Mouse (Mus musculus) thymus, adult 2 months (tissue): Measurements from ENCODE around the gene Gm20388.

Experiments used
- CTCF ChIP-seq: fragments of 200-500 bp; IDR thresholded peaks from 2 replicates; pipeline ENCODE4 v1.5.1; 2012; ENCODE audit warnings: mild to moderate bottlenecking, control low read depth, low read length, moderate library complexity, borderline replicate concordance; ENCODE audit not compliant: control insufficient read depth, poor library complexity, insufficient read depth; ENCODE audit errors: extremely low read depth
- POLR2A ChIP-seq: fragments of 200-500 bp; IDR thresholded peaks from 2 replicates; pipeline ENCODE4 v1.6.1; 2012; ENCODE audit warnings: mild to moderate bottlenecking, low read length, control low read depth, moderate library complexity; ENCODE audit not compliant: control insufficient read depth, poor library complexity, insufficient read depth; ENCODE audit errors: extremely low read depth

DNA sequence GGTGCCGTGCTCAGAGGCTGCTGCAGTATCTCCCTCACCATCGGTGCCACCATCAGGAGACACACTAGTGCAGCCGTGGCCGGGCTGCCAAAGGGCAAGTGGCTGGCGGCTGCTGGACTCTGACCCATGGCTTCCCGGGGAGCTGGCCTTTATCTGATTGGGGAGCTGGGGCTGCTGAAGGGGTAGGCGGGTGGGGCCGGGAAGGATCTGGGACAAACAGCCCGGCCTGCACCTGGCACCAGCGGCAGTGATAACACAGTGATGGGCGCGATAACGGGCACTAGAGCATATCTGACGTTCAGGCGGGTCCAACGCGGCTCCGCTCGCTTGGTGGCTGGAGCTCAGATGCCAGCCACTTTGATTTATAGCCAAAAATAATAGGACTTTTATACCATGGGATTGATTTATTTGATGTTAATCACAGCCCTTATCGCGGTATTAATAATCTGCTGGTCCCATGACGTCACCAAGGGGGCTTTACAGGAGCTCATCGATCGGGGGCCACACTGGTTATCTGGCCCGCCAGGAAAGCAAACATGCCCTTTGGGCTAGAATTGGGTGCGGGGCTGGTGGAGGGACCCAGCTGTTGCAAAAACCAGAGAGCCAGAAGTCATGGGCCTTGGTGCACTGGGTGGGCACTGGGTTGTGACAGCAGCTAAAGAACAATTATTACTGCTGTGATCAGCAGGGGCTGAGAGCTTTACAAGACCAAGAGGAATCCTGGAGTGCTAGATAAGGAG lies 2396.2 kb downstream of the Gm20388 start:
- TF ChIP-seq POLR2A (no peak), CTCF (no peak)
